Mouse (Mus musculus): Measurements from ENCODE around the gene Tbx6. TPM values are rescaled to one million over a fixed set of nuclear protein-coding genes. Genes with fewer than 3 reads are reported as not detected.
A peak's percentile ranks its signal among the peaks of the same experiment; 100 is the strongest.

Gene Tbx6
- polyA plus RNA-seq, 1 experiment from 2014 or later = 0.51 TPM

GRCm38 (mm10) chr7:126785056-126785455, 3.8 kb downstream of the Tbx6 start:
- Histone ChIP-seq H3K27me3 (no peaks in the 10 kb centered on the region), H3K27ac (no peak overlapping the region), H3K4me2 (no peak overlapping the region), H3K4me3 (replicated peaks) (no peak overlapping the region), H3K4me1 (peaks cover 24% of the 10 kb centered on the region), H3K9ac (no peak overlapping the region), H3K36me3 (peaks cover 64% of the 10 kb centered on the region), H3K9me3 (replicated peaks) (no peaks in the 10 kb centered on the region)
- 47% methylated on average over 4 of the region's 4 CpGs for WGBS
- ATAC-seq (replicated peaks; ENCODE audit: low FRiP score) = no peak

GRCm38 (mm10) chr7:126786142-126786541, 4.9 kb downstream of the Tbx6 start:
- Histone ChIP-seq H3K9me3 (replicated peaks) (no peaks in the 10 kb centered on the region), H3K27ac (no peak overlapping the region), H3K4me1 (peaks cover 24% of the 10 kb centered on the region), H3K4me3 (replicated peaks) (no peak overlapping the region), H3K4me2 (no peak overlapping the region), H3K36me3 (peaks cover 66% of the 10 kb centered on the region), H3K9ac (no peak overlapping the region), H3K27me3 (no peaks in the 10 kb centered on the region)
- WGBS = 84% methylated on average over 14 of the region's 14 CpGs
- no peak for ATAC-seq (replicated peaks; ENCODE audit: low FRiP score)

GRCm38 (mm10) chr7:126789141-126789540, 7.9 kb downstream of the Tbx6 start:
- no peak overlapping the region for H3K4me2 ChIP-seq
- H3K4me3 ChIP-seq (replicated peaks) = no peak overlapping the region
- H3K36me3 ChIP-seq = peaks cover 69% of the 10 kb centered on the region
- 80% methylated on average over 4 of the region's 4 CpGs for WGBS
- H3K27ac ChIP-seq = no peak overlapping the region
- H3K9ac ChIP-seq = no peak overlapping the region
- H3K4me1 ChIP-seq = peaks cover 32% of the 10 kb centered on the region
- no peak for ATAC-seq (replicated peaks; ENCODE audit: low FRiP score)
- H3K9me3 ChIP-seq (replicated peaks) = no peaks in the 10 kb centered on the region
- no peaks in the 10 kb centered on the region for H3K27me3 ChIP-seq

- H3K27ac ChIP-seq = peak within 1 kb of the TSS; percentile 98
- no peaks in the 10 kb centered on the region for H3K27me3 ChIP-seq
- peak within 1 kb of the TSS; percentile 67 for H3K4me3 ChIP-seq (replicated peaks)
- peak within 1 kb of the TSS; percentile 70 for H3K4me2 ChIP-seq
- peak; percentile 94 for ATAC-seq (replicated peaks; ENCODE audit: low FRiP score)
- H3K4me1 ChIP-seq = peaks cover 61% of the 10 kb centered on the region
- peak within 1 kb of the TSS; percentile 96 for H3K9ac ChIP-seq
- WGBS = under 1% methylated on average over 75 of the region's 83 CpGs
- no peaks in the 10 kb centered on the region for H3K9me3 ChIP-seq (replicated peaks)
- H3K36me3 ChIP-seq = peaks cover 69% of the 10 kb centered on the region
These were observed 10.8 kb downstream of the Tbx6 start, which contains the start of gene Ppp4c for GRCm38 (mm10) chr7:126791851-126792720. Ppp4c (minus strand) TSS chr7:126792496.

GRCm38 (mm10) chr7:126792721-126793443, 11.6 kb downstream of the Tbx6 start:
- H3K36me3 ChIP-seq = peaks cover 67% of the 10 kb centered on the region
- 25% methylated on average over 11 of the region's 11 CpGs for WGBS
- ATAC-seq (replicated peaks; ENCODE audit: low FRiP score) = 0 out of 2 replicates have a peak, but pooled peaks have one; percentile 0

GRCm38 (mm10) chr7:126793456-126794270, 12.4 kb downstream of the Tbx6 start:
- Histone ChIP-seq H3K4me3 (replicated peaks) (0 out of 2 replicates have a peak overlapping the region, but pooled peaks have one; percentile 67), H3K4me2 (0 out of 2 replicates have a peak overlapping the region, but pooled peaks have one; percentile 70), H3K9me3 (replicated peaks) (no peaks in the 10 kb centered on the region), H3K27ac (peak overlapping the region; percentile 98), H3K27me3 (no peaks in the 10 kb centered on the region), H3K4me1 (peaks cover 73% of the 10 kb centered on the region), H3K36me3 (peaks cover 59% of the 10 kb centered on the region), H3K9ac (no peak overlapping the region)
- ATAC-seq (replicated peaks; ENCODE audit: low FRiP score) = no peak
- WGBS = 79% methylated on average over 4 of the region's 4 CpGs

More at GRCm38 (mm10) chr7:126792721-126793443, 11.6 kb downstream of the Tbx6 start:
- Histone ChIP-seq H3K9me3 (replicated peaks) (no peaks in the 10 kb centered on the region), H3K27ac (peak overlapping the region; percentile 98), H3K4me3 (replicated peaks) (peak overlapping the region; percentile 67), H3K4me2 (peak overlapping the region; percentile 70), H3K27me3 (no peaks in the 10 kb centered on the region), H3K9ac (peak overlapping the region; percentile 96), H3K4me1 (peaks cover 69% of the 10 kb centered on the region)

- peaks cover 53% of the 10 kb centered on the region for H3K36me3 ChIP-seq
- no peak overlapping the region for H3K4me2 ChIP-seq
- ATAC-seq (replicated peaks; ENCODE audit: low FRiP score) = no peak
- no peaks in the 10 kb centered on the region for H3K9me3 ChIP-seq (replicated peaks)
- peaks cover 73% of the 10 kb centered on the region for H3K4me1 ChIP-seq
- 60% methylated on average over 4 of the region's 4 CpGs for WGBS
- no peak overlapping the region for H3K4me3 ChIP-seq (replicated peaks)
- H3K9ac ChIP-seq = no peak overlapping the region
- H3K27ac ChIP-seq = peak overlapping the region; percentile 98; the same call in 1 of the 2 replicates
- no peaks in the 10 kb centered on the region for H3K27me3 ChIP-seq
These were observed 13.0 kb downstream of the Tbx6 start for GRCm38 (mm10) chr7:126794271-126794605.

GRCm38 (mm10) chr7:126795387-126796317, 14.4 kb downstream of the Tbx6 start:
- no peak overlapping the region for H3K4me2 ChIP-seq
- no peak overlapping the region for H3K27ac ChIP-seq
- H3K9me3 ChIP-seq (replicated peaks) = no peaks in the 10 kb centered on the region
- no peak overlapping the region for H3K9ac ChIP-seq
- H3K27me3 ChIP-seq = no peaks in the 10 kb centered on the region
- no peak for ATAC-seq (replicated peaks; ENCODE audit: low FRiP score)
- H3K36me3 ChIP-seq = peaks cover 43% of the 10 kb centered on the region
- 81% methylated on average over 16 of the region's 16 CpGs for WGBS
- peaks cover 72% of the 10 kb centered on the region for H3K4me1 ChIP-seq
- H3K4me3 ChIP-seq (replicated peaks) = no peak overlapping the region; the same call in 1 of the 2 replicates

GRCm38 (mm10) chr7:126796350-126796932, 15.2 kb downstream of the Tbx6 start:
- peaks cover 43% of the 10 kb centered on the region for H3K36me3 ChIP-seq
- H3K9ac ChIP-seq = peak overlapping the region; percentile 92; the same call in 1 of the 2 replicates
- peaks cover 70% of the 10 kb centered on the region for H3K4me1 ChIP-seq
- peak overlapping the region; percentile 75 for H3K4me2 ChIP-seq
- H3K27ac ChIP-seq = no peak overlapping the region
- no peaks in the 10 kb centered on the region for H3K9me3 ChIP-seq (replicated peaks)
- WGBS = 72% methylated on average over 8 of the region's 8 CpGs
- no peak for ATAC-seq (replicated peaks; ENCODE audit: low FRiP score)
- H3K4me3 ChIP-seq (replicated peaks) = peak overlapping the region; percentile 81
- H3K27me3 ChIP-seq = no peaks in the 10 kb centered on the region

- 23% methylated on average over 21 of the region's 21 CpGs for WGBS
- no peaks in the 10 kb centered on the region for H3K9me3 ChIP-seq (replicated peaks)
- peak within 1 kb of the TSS; percentile 92 for H3K9ac ChIP-seq
- H3K4me2 ChIP-seq = peak within 1 kb of the TSS; percentile 75
- no peaks in the 10 kb centered on the region for H3K27me3 ChIP-seq
- peak within 1 kb of the TSS; percentile 99 for H3K27ac ChIP-seq
- peaks cover 69% of the 10 kb centered on the region for H3K4me1 ChIP-seq
- peaks cover 45% of the 10 kb centered on the region for H3K36me3 ChIP-seq
- H3K4me3 ChIP-seq (replicated peaks) = peak within 1 kb of the TSS; percentile 81
- ATAC-seq (replicated peaks; ENCODE audit: low FRiP score) = no peak
These were observed 16.3 kb downstream of the Tbx6 start, which contains the start of gene Fam57b for GRCm38 (mm10) chr7:126797411-126798126. Fam57b (plus strand) TSS chr7:126797668.

All from kidney, embryonic 15.5 days (tissue).